Mouse (Mus musculus) frontal cortex, adult 2 months (tissue): ENCODE measurements around the gene Ckb. TPM values are rescaled to one million over a fixed set of nuclear protein-coding genes. Genes with fewer than 3 reads are reported as not detected.
"Not testable (repeated sequence)": the region's sequence is repeated elsewhere in the genome, so short reads cannot be mapped to it uniquely, and the experiment has no call there.

Experiments used
- DNase-seq, 2 experiments: peaks; one replicate each; pipeline ENCODE4 v3.0.0; 2022; ENCODE audit warnings: low spot score in 1 of 2; ENCODE audit errors: extremely low spot score in 1 of 2
- polyA plus RNA-seq: library from polyadenylated mRNA; depleted of rRNA; stranded (reverse); fragments of >200 nt; gene quantifications from 2 replicates; pipeline ENCODE4 v1.2.3, GENCODE M21; 2012; rRNA removed

Ckb gene
- 3,871 and 4,147 TPM in 2 replicates for polyA plus RNA-seq

DNA sequence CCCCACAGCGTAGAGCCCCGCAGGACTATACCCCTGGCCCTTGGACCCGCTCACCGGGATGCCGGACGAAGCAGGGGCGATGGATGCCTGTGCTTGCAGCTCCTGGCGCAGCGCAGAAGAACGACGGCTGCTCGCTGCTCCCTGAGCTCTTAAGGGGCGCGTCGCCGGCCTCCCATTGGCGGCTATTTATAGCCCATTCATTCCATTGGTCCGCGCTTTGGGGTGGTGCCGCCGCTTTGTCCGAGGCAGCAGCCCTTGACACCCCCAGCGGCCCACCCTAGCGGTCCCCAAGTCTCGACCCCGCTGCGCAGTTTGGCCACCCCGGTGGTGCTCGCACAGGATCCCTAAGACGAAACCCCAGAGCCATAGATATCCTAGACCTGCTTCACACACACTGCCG, at the start of gene Ckb:
TSS of gene Ckb (minus strand) at position 163 of the 400 bp plus-strand sequence.
- peak; percentile 90 to 96 for DNase-seq

DNA sequence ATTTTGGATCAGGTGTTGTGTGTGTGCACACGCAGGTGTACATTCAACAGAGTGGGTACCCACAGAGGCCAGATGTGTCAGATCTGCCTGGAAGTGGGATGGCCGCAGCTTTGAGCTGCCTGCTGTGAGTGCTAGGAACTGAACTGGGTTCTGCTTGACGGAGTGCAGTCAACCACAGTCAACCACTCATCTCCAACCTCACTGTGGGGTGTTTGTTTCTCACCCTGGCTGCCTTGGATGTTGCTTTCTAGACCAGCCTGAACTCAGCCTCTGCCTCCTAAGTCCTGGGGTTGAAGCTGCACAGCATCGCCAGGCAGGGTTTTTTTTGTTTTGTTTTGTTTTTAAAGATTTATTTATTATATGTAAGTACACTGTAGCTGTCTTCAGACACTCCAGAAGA, 48.1 kb upstream of the Ckb start:
- DNase-seq, result no peak

DNA sequence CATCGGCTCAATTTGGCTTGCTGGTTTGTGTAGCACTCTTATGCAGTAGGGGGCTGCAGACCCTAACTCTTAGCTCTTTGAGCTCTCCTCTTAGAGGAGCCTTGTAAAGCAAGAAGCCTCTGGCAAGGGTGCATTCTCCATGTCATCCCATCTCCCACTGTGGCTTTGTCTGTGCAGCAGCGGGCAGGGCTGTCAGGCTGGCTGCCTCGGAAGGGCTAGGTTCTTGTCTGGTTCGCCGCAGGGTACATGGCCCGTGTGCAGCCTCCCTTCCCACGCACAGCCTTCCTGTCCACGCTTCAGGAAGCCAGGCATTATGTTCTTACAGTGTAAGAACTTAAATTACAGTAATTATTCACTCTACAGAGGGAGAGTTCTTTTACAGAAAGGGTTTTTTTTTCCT, 46.5 kb upstream of the Ckb start:
- DNase-seq, result no peak

DNA sequence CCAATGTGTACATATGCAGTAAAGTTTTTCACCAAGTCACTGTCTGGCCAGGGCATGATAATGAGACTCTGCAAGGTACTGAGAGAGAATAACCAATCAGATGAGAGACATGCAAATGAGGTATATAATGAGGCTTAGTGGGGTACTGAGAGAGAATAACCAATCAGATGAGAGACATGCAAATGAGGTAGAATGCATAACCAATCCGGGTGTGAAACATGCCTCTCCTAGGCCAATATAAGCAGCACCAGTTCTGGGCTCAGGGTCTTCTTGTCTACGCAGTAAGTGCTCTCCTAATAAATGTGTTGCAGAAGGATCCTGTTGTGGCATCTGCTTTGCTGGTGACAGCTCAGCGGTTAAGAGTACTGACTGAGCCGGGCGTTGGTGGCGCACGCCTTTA, 44.4 kb upstream of the Ckb start:
- DNase-seq, result no peak

DNA sequence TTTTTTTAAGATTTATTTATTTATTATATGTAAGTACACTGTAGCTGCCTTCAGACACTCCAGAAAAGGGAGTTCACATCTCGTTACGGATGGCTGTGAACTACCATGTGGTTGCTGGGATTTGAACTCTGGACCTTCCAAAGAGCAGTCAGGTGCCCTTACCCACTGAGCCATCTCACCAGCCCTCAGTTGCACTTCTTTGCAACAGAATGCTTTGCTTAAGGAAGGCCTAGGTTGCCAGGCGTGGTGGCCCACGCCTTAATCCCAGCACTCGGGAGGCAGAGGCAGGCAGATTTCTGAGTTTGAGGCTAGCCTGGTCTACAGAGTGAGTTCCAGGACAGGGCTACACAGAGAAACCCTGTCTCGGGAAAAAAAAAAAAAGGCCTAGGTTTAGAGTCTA, 41.7 kb upstream of the Ckb start:
- DNase-seq, result not testable (repeated sequence)

DNA sequence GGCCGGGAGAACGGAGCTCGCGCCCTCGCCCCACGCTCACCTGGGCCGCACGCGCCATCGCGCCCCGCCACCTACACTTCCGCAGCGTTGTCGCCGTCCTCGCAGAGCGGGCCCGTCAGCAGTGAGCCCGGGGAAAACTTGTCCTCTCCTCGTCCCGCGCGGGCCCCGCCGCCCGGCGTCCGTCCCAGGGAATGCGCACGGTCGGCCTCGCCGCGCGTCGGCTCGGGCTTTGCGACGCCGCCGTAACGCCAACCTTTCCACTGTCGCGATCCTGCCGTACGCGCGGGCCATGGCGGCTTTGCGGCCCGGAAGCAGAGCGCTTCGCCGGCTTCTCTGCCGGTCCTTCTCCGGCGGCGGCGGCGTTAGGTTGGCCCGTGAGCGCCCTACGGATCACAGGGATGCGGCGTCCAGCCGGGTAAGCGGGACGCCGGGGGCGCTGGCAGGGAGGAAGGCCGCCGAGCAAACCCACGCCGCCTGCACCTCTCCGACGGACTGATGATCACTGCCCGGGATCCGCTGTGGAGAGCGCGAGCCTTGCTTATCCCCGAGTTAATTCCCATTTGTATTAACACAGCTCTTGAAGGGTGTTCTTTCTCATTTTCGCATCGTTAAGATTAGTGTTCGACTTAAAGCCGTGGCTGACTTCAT, 41.0 kb upstream of the Ckb start, which contains the start of the genes Bag5 and Apopt1:
TSS of gene Bag5 (minus strand) at position 254 of the 648 bp plus-strand sequence.
TSS of gene Apopt1 (plus strand) at position 258 of the 648 bp plus-strand sequence.
- peak; percentile 69 to 89 for DNase-seq

DNA sequence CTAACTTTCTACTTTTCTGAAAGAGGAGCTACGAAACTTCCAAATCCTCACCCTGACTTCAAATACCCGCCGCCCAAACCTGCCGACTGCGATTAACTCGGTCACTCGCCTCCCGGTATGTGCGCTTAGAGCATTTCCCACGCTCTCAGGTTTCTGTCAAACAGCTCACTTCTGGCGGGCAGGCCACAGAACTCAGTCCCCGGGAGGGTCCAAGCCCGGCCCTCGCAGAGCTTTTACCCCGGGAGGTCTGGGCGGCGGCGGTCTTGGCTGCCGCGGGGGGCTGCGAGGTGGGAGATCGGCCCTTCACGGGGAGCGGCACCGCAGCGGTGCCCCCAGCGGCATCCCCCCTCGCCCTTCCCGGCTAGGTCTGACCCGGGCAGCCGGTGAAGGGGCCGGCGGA, 40.3 kb upstream of the Ckb start:
- no peak for DNase-seq

DNA sequence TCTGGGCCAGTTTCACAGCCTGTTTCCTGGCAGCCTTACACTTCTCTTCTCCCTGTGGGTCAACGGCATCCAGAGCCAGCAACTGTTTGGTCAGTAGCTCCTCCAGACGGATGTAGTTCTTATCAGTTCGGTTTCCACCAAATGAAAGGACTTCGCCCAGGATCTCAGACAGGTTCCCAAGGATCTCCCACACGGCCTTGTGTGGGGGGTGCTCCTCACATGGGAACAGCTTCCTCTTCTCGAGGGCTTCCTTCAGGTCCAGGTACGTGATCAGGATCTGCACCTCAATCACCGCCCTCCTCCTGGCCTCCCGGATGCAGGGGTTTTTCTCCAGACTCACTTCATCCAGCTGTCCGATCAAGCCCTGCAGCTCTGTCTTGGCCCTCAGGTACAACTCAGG, 38.0 kb upstream of the Ckb start:
- no peak for DNase-seq

DNA sequence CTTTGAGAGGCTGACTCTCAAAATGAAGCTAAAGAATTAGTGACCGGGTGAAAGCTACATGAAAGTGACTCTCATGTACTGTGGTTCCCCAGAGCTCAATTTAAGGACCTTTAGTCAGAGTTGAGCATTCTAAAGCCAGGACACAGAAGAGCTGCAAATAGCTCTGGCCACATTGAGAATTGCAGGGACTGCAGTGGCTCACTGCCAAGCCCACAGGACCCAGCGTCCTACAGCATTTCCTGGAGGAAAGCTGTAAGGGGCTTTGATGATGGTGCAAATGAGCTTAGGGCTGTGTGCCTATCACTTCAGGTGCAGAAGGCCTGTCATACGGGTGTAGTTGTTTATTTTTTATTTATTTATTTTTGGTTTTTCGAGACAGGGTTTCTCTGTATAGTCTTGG, 36.0 kb upstream of the Ckb start:
- no peak for DNase-seq

DNA sequence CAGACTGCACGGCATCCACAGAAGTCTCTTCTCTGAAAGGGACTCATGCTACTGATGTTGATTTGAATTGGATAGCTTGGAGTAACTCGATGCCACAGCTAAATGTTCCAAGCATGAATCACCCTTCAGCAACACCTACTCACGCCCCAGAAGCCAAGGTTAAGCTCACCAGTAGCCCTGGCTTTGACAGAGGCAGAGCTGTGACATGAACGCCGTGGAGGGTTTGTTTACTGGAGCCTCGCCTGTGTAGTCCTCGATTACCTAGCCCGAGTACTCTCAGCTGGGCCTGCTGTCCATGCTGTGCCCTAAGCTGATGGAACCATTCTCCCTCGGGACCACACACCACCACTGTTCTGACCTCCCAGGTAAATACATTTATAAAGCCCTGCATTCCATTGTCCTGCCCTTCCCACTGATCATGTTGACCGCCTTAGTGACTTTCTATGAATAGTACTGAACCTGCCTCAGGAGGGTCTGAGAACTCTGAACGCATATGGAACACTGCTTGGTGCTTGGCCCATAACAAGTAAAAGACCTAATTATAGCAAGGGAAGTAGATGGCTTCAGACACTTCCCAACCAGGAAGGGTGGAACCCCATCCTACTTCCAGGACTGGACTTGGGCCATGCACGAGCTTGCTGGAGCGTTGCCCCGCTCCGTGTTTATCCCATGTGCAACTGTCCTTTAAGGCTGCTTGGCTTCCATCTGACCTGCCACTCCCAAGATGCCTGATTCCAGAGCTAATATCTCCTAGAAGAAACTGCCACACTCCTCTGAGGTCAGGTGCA, 33.2 kb upstream of the Ckb start:
- DNase-seq, result no peak

DNA sequence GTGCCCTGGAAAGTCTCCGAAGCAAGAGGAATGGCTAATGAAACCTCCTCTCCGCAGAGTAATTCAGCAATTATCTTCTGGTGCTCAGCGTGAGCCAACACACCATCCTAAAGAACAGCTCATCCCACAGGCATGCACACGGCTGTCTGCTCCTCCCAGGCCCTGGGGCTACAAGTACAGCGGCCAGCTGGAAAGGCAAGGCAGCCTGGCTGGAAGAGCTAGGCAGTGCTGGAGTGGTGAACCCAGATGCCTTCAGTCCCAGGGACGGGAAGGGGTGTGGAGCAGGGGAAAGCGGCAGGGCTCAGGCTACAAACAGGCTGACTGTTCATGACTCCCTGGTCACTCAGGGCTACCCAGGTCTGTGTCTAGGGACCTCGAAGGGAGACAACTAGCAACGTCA, 32.5 kb upstream of the Ckb start:
- no peak for DNase-seq

DNA sequence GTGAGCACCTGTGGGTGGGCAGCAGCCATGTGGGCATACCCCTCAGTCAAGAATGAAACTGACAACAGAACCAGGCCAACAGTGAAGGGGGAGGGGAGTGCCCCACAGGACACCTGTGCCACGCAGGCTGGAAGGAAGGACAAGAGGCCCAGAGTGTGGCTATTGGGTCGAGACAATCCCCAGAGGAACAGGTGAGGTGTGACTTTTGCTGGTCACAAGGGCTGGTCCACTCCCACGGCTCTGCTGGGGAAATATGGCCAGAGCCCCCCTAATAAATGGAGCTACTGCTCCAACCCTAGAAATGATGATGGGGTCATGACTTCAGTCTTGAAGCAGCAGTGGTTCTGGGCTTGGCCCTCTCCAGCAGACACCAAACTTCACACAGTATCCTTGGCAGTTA, 31.2 kb upstream of the Ckb start:
- DNase-seq, result no peak

DNA sequence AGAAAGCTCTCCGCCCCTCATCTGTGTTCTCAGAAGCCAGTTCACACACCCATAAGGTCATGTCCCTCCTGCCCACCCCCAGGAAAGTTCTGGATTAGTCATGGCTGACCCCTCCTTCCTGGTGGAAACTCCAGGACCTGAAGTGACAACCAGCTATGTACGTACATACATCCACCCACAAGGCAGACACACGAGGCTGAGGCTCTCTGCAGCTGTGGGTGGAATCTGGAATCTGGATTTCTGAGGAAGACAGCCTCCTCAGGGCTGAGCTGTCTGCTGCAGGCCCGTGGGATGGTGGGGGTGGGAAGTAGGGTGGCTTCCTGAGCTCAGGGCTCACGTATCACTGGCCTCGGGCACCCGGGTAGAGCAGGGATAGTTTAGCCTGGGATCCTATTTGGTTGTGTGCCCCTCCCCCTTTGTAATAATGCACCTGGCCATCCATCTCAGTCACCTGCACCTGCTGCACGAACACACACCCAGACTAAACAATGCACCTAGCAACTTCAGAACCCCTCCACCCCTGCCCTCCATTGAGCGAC, 28.9 kb upstream of the Ckb start:
- DNase-seq, result peak in 1 of 2 experiments; percentile 76

DNA sequence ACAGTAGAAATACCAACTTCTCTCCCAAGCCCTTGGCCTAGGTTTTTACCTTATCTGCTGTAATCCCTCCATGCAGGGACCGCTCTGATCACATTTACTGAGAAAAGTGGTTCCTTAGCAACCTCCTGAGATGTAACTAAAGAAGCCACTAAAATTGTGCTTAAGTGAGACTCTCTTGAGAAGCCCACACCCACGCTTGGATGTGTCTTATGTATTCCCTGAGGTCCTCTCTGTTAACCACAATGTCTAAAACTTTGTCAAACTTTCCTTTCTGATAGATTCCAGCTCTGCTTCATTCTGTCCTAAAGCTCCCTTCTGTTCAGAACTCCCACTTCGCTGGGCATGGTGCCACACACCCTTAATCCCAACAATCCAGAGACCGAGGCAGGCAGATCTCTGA, 27.4 kb upstream of the Ckb start:
- peak; percentile 72 to 75 for DNase-seq

DNA sequence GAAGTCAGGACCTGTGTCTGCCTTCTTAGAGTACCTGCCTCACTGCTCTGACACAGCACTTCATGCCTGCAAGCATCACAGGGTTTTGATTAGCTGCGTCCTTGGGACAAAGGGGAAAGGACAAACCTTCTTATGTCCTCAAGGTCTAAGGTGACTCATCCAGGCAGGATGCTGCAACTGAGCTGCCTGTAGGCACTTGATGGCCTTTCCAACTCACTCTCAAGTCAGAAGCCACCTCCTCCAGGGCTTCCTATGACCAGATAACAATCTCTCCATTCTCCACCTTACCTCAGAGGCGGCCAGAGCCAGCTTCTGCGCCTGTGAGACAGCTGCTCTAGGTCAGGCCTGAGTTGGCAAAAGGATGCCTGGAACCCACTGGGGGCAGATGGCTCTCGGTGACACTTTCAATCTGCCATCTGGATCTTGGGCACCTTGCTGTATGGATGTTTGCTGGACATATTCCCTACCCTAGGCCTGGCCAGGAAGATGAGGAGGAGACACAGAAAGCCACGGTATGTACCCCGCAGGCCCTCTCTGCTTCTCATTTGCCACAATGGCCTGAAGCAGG, 26.3 kb upstream of the Ckb start:
- no peak for DNase-seq

DNA sequence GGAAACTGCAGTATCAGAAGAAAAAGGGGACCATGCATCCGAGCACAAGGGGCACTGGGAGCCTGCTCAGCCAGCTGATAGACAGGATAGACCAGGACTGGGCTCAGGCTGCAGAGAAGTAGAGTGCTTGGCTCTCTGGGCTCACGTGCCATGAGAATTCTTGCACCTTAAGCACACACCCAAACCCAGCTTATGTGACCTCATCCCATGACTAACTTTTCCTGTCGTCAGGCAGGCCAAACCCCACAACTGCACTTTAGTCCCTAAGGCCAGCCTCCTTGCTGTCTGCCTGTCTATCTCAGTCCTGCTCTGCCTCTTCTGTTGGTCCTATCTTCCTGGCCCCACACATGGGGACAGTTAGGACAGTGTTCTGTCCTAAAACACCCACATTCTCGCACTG, 25.6 kb upstream of the Ckb start:
- DNase-seq, result no peak

DNA sequence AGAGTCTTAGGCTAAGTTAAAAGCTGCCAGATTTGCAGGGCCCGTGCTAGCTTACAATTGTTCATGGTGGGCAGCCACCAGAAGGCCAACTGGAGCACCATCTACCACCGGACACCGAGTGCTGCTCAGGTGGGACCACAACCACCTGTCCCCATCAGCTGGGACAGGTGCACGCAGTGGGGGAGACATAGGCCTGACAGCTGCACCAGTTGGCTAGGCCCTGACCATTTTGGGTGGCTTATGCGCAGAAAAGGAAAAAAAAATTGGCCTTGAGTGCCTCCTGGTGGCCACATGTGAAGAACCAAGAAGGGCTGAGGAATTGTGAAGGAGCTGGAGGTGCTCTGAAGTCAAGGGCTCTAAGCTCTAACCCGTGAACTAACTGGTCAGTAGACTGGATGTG, 24.1 kb upstream of the Ckb start:
- DNase-seq, result peak in 1 of 2 experiments; percentile 90

DNA sequence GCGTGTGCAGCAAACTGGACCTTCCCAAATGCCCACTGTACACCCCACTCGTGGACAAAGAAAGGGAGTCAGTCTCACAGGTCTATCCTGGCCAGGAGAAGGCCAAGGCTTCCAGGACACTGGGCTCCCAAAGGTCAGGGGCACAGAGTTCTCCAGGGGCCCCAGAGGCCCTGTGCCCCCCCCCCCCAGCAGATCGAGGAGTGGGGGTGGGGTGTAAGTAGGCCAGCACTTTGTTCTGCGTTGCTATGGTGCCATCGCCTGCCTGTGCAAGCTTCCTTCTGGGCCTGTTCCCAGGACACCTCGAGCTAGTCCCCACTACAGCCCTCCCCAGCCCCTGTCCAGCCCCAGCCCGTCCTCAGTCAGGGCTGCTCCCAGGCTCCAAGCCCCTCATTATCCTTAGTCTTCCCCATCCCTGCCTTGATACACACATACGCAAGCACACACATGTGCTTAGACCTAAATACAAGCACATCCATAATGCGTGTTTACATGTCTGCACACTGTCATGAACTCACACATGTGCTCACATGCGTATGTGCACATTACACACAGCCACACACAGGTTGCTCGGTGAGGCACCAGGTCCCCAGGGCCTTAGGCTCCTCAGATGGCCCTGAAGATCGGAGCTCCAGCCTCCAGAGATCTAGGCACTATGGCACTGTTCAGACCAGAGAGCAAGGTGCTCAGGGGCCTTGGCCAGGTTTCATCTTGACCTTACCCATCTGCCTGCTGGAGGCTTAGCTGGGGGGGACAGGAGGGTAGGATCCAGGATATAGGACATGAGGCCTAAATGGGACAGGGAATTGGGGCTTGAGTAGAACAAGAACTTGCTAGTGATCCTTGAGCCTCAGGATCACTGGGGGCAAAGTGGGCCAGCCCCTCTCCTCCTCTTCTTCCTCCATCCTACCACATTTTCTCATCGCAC, 23.0 kb upstream of the Ckb start:
- DNase-seq, result peak in 1 of 2 experiments; percentile 62

DNA sequence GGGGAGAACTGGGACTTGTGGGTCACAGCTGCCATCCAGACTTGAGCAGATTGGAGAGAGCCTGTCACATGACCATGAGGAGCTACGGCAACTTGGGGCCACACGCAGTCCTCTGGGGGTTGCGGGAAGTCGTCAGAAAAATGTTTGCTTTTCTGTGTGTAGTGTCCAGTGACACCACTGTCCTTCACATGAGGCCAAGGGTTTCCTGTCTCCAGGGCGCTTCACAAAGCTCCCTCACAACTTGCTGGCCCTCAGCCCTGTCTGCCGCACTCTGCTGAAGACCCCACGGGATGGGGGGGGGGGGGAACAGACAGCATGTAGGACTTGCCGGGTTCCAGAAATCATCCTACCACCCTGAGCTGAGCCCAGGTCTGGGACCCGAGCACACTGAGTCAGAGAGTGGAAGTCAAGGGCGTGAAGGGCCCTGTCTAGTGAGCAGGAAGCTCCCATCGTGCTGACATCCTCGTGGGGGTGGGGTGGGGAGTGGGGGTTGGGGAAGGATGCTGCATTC, 22.2 kb upstream of the Ckb start:
- DNase-seq, result no peak
